Mouse (Mus musculus): Measurements from ENCODE around the gene Epb41l3. TPM values are rescaled to one million over a fixed set of nuclear protein-coding genes. Genes with fewer than 3 reads are reported as not detected.

Gene Epb41l3
- polyA plus RNA-seq, 1 experiment = 0.12 TPM

DNA sequence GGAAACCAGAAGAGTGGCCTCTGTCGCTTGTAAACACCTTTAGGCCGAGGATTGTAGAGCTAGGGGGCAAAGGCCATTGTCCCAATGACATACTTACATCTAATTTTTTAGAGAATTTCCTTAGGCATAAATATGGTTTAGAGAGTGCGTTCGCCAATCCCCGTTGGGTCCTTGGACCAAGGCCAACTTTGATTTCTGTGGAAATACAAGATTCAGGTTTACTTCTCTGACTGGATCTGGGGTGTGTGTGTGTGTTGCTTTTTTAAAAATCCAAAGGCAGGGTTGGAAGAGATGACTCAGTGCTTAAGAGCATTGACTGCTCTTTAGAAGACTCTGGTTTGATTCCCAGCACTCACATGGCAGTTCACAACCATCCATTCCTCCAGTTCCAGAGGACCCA, 83.2 kb downstream of the Epb41l3 start:
- H3K4me1 ChIP-seq (ENCODE audit: control insufficient read depth) = no peaks in the 10 kb centered on the region
- H3K4me3 ChIP-seq (replicated peaks) = no peak overlapping the region
- no peaks in the 10 kb centered on the region for H3K9me3 ChIP-seq (ENCODE audit: control insufficient read depth, low read length)
- no peak for TF ChIP-seq GATA1 (IDR thresholded peaks at IDR 0.05; ENCODE audit: low read length)
- no peak for TF ChIP-seq TAL1 (IDR thresholded peaks at IDR 0.05; ENCODE audit: low read length)
- H3K36me3 ChIP-seq (ENCODE audit: control insufficient read depth) = no peaks in the 10 kb centered on the region
- H3K27me3 ChIP-seq (ENCODE audit: control insufficient read depth) = peaks cover 17% of the 10 kb centered on the region

- peaks cover 2% of the 10 kb centered on the region for H3K27me3 ChIP-seq (ENCODE audit: control insufficient read depth)
- no peaks in the 10 kb centered on the region for H3K36me3 ChIP-seq (ENCODE audit: control insufficient read depth)
Observed at GRCm38 (mm10) chr17:69162731-69163130, 87.2 kb downstream of the Epb41l3 start.

DNA sequence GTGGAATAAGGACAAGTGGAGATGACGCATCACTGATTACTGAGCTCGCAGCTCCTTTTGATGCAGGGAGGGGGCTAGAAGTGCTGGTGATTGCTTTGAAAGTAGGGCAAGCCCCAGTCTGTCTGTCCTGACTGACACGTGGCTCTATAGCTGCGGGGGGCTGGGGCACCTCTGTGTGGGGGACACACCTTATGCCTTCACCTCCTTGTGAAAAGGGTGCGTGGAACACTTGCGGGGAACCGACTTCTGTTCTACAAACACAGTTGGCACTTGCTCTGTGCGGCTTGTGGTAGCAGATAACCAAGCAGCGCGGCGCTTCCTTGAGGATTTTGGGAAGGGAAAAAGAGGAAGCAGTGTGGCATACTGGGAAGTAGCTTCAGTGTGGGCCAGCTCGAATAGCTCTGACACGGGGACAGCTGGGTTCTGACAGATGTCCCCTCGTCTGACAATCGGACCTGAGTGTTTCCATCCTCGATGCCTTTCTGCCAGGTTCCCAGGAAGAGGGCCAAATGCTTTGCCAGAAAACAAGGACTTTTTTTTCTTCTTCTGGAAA, 101.5 kb downstream of the Epb41l3 start:
- peaks cover 8% of the 10 kb centered on the region for H3K9me3 ChIP-seq (ENCODE audit: control insufficient read depth, low read length)
- no peaks in the 10 kb centered on the region for H3K27me3 ChIP-seq (ENCODE audit: control insufficient read depth)
- H3K4me3 ChIP-seq (replicated peaks) = no peak overlapping the region
- no peaks in the 10 kb centered on the region for H3K4me1 ChIP-seq (ENCODE audit: control insufficient read depth)
- TF ChIP-seq GATA1 (IDR thresholded peaks at IDR 0.05; ENCODE audit: low read length) = no peak
- TF ChIP-seq TAL1 (IDR thresholded peaks at IDR 0.05; ENCODE audit: low read length) = no peak
- H3K36me3 ChIP-seq (ENCODE audit: control insufficient read depth) = no peaks in the 10 kb centered on the region

More at GRCm38 (mm10) chr17:69162731-69163130, 87.2 kb downstream of the Epb41l3 start:
- Histone ChIP-seq H3K4me1 (ENCODE audit: control insufficient read depth) (no peaks in the 10 kb centered on the region), H3K4me3 (replicated peaks) (no peak overlapping the region), H3K9me3 (ENCODE audit: control insufficient read depth, low read length) (no peaks in the 10 kb centered on the region)
- TF ChIP-seq GATA1 (IDR thresholded peaks at IDR 0.05; ENCODE audit: low read length) = no peak

GRCm38 (mm10) chr17:69177954-69178353, 102.5 kb downstream of the Epb41l3 start:
- H3K36me3 ChIP-seq (ENCODE audit: control insufficient read depth) = no peaks in the 10 kb centered on the region
- H3K4me3 ChIP-seq (replicated peaks) = no peak overlapping the region
- no peaks in the 10 kb centered on the region for H3K4me1 ChIP-seq (ENCODE audit: control insufficient read depth)
- no peaks in the 10 kb centered on the region for H3K27me3 ChIP-seq (ENCODE audit: control insufficient read depth)
- H3K9me3 ChIP-seq (ENCODE audit: control insufficient read depth, low read length) = peaks cover 8% of the 10 kb centered on the region
- no peak for TF ChIP-seq GATA1 (IDR thresholded peaks at IDR 0.05; ENCODE audit: low read length)
- TF ChIP-seq TAL1 (IDR thresholded peaks at IDR 0.05; ENCODE audit: low read length) = no peak

DNA sequence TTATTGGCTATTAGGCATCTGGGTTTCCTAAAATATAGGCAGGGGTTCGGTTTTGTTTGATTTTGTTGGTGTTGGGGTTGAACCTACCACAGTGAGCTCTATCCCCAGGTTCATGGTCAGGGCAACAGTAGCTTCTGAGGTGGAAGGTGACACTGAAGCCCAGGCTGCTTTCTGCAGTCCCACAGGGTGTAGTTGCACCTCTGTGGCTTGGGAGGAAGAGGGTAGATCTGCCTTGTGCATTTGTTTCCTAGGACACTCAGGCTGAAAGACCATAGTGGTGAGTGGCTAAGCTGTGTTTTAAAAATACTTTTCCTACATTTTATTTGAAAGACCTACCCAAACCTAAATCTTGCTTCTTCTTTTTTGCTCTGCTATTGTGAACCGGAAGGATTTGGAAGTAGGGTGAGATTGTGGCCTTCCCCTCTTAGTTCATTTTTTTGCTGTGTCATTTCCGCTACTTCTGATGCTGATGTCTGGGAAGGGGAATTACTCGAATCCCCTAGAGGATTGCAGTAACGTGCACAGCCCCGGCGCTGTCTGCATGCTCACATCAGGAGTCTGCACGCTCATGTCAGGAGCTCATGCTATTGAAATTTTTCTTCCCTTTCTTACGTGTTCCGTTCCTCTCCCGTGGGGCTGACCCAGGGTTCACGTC, 105.5 kb downstream of the Epb41l3 start:
- no peaks in the 10 kb centered on the region for H3K36me3 ChIP-seq (ENCODE audit: control insufficient read depth)
- TF ChIP-seq GATA1 (IDR thresholded peaks at IDR 0.05; ENCODE audit: low read length) (no peak), TAL1 (IDR thresholded peaks at IDR 0.05; ENCODE audit: low read length) (no peak)
- H3K27me3 ChIP-seq (ENCODE audit: control insufficient read depth) = no peaks in the 10 kb centered on the region
- H3K4me3 ChIP-seq (replicated peaks) = no peak overlapping the region
- peaks cover 8% of the 10 kb centered on the region for H3K9me3 ChIP-seq (ENCODE audit: control insufficient read depth, low read length)
- H3K4me1 ChIP-seq (ENCODE audit: control insufficient read depth) = no peaks in the 10 kb centered on the region

DNA sequence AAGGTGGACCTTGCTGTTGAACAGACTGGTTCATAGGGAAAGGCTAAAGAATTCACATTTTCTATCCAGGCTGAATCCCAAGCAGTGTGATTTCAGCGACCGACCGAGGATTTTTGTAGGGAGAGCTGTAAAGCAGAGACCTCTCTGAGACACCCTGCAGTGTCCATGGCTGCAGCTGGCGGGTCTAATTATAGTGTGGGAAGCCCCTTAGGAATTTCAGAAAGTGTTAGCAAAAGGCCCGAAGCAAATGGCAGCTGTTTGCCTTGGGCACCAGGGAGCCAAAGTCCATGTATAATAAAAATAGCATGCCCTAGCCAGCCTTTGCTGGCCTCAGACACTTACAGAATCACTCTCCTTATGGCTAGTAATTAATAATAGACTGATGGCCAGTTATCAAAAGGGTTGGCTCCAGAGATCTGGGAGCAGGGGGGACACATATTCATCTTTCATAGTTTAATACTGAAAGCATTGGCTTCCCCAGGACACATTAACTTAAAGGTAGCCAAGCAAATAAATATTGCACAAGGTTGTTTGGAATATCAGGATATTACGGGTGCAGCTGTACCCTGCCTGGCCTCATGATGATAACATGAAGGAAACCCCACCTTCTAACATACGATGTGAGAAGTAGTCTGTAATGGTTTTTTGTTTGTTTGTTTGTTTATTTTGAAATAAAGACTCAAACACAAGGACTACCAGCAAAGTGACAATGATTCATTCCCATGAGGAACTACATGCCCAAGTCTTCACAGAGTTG, 106.3 kb downstream of the Epb41l3 start:
- Histone ChIP-seq H3K9me3 (ENCODE audit: control insufficient read depth, low read length) (peaks cover 6% of the 10 kb centered on the region), H3K36me3 (ENCODE audit: control insufficient read depth) (no peaks in the 10 kb centered on the region), H3K4me1 (ENCODE audit: control insufficient read depth) (no peaks in the 10 kb centered on the region), H3K27me3 (ENCODE audit: control insufficient read depth) (no peaks in the 10 kb centered on the region), H3K4me3 (replicated peaks) (no peak overlapping the region)
- no peak for TF ChIP-seq GATA1 (IDR thresholded peaks at IDR 0.05; ENCODE audit: low read length)
- no peak for TF ChIP-seq TAL1 (IDR thresholded peaks at IDR 0.05; ENCODE audit: low read length)

GRCm38 (mm10) chr17:69187794-69188193, 112.3 kb downstream of the Epb41l3 start:
- no peaks in the 10 kb centered on the region for H3K9me3 ChIP-seq (ENCODE audit: control insufficient read depth, low read length)
- H3K36me3 ChIP-seq (ENCODE audit: control insufficient read depth) = no peaks in the 10 kb centered on the region
- H3K27me3 ChIP-seq (ENCODE audit: control insufficient read depth) = no peaks in the 10 kb centered on the region
- no peaks in the 10 kb centered on the region for H3K4me1 ChIP-seq (ENCODE audit: control insufficient read depth)
- TF ChIP-seq TAL1 (IDR thresholded peaks at IDR 0.05; ENCODE audit: low read length) (no peak), GATA1 (IDR thresholded peaks at IDR 0.05; ENCODE audit: low read length) (no peak)
- H3K4me3 ChIP-seq (replicated peaks) = no peak overlapping the region

- Histone ChIP-seq H3K4me1 (ENCODE audit: control insufficient read depth) (no peaks in the 10 kb centered on the region), H3K4me3 (replicated peaks) (no peak overlapping the region), H3K9me3 (ENCODE audit: control insufficient read depth, low read length) (peaks cover 2% of the 10 kb centered on the region; the same call in 1 of the 2 replicates), H3K36me3 (ENCODE audit: control insufficient read depth) (no peaks in the 10 kb centered on the region), H3K27me3 (ENCODE audit: control insufficient read depth) (no peaks in the 10 kb centered on the region)
- no peak for TF ChIP-seq TAL1 (IDR thresholded peaks at IDR 0.05; ENCODE audit: low read length)
- no peak for TF ChIP-seq GATA1 (IDR thresholded peaks at IDR 0.05; ENCODE audit: low read length)
Observed at GRCm38 (mm10) chr17:69192863-69193493, 117.5 kb downstream of the Epb41l3 start.

- TF ChIP-seq GATA1 (IDR thresholded peaks at IDR 0.05; ENCODE audit: low read length) = no peak
- TF ChIP-seq TAL1 (IDR thresholded peaks at IDR 0.05; ENCODE audit: low read length) = no peak
Observed at GRCm38 (mm10) chr17:69194599-69194998, 119.1 kb downstream of the Epb41l3 start.

More at GRCm38 (mm10) chr17:69194599-69194998, 119.1 kb downstream of the Epb41l3 start:
- no peaks in the 10 kb centered on the region for H3K4me1 ChIP-seq (ENCODE audit: control insufficient read depth)
- H3K36me3 ChIP-seq (ENCODE audit: control insufficient read depth) = no peaks in the 10 kb centered on the region
- H3K9me3 ChIP-seq (ENCODE audit: control insufficient read depth, low read length) = peaks cover 2% of the 10 kb centered on the region; the same call in 1 of the 2 replicates
- H3K27me3 ChIP-seq (ENCODE audit: control insufficient read depth) = no peaks in the 10 kb centered on the region
- H3K4me3 ChIP-seq (replicated peaks) = no peak overlapping the region
